Mouse (Mus musculus) central nervous system, embryonic 11.5 days (tissue): ENCODE results near the gene Ilkap. TPM values are rescaled to one million over a fixed set of nuclear protein-coding genes. Genes with fewer than 3 reads are reported as not detected.

Source experiments
- polyA plus RNA-seq: library from polyadenylated mRNA; depleted of rRNA; stranded (reverse); fragments of >200 nt; gene quantifications from 2 replicates; pipeline ENCODE4 v1.2.3, GENCODE M21; 2012; rRNA removed

Gene Ilkap
- polyA plus RNA-seq, result 157 and 224 TPM in 2 replicates

GRCm38 (mm10) chr1:91398260-91399062, at the start of gene Ilkap:
TSS of gene Ilkap (minus strand) at chr1:91398815.

DNA sequence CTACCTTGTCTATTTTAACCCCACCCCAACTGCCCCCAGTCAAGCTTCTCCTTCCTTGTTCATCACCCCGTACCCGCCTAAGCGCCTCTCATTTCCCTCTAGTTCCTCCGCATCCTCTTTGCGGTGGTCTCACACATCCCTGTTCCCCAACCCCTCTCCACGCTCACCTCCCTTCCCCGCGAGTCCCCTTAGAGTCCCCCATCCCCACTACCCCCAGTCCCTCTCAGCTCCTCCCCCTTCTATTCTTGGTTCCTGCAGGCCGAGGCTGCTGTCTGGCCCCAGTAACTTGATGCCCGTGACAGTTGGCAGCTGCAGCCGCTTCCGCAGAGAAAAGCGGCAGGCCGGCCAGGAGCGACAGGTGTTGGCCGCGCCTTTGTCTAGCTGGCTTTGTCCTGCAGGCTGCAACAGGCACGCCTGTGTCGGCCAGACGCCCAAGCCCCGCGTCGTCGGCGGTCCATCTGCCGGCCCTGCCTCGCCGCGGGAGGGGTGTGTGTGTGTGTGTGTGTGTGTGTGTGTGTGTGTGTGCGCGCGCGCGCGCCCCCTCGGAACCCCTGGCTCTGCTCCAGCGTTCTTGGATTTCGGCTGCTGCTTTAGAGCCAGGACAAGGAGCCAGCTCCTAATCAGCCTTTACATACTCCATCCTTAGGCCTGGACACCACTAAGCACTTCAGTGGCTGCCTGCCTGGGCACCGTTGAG, 15.4 kb upstream of the Ilkap start, which contains the start of gene Hes6:
Gene Hes6 (minus strand): TSS at position 141 of the 697 bp plus-strand sequence.

GRCm38 (mm10) chr1:91366215-91367108, 32.2 kb downstream of the Ilkap start, which contains the start of gene Erfe:
TSS of gene Erfe (plus strand) at chr1:91366430.

DNA sequence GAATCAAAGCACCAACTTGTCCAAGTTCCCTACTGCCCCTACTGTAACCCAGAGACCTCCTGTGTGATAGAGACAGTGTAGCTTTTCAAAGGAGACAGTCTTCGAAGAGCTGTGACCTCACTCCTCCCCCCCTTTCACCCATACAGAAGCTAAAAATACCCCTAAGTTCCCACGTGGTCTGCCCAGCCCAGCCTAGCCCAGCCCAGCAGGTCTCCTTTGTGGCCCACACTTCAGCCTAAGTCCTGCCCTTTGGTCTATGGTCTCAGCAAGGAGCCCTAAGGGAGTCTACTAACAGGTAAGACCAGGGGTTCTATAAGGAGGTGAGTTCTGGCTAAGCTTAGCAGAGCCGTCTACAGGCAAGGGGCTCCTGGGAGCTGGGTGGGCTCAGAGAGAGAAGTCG, 47.8 kb downstream of the Ilkap start, which contains the start of gene Klhl30:
Gene Klhl30 (plus strand): TSS at position 176 of the 400 bp plus-strand sequence.

Other genes starting within 250 kb of the Ilkap start
- gene Ramp1, start 219.0 kb downstream of the Ilkap start, polyA plus RNA-seq, result 0.56 and 1.3 TPM in 2 replicates
- gene Ube2f, start 148.5 kb downstream of the Ilkap start, polyA plus RNA-seq, result 61.8 and 64.3 TPM in 2 replicates
- gene Scly, start 100.5 kb downstream of the Ilkap start, polyA plus RNA-seq, result 13.1 and 13.7 TPM in 2 replicates
- 0.10 and 0.12 TPM in 2 replicates for gene Espnl, start 76.7 kb downstream of the Ilkap start, polyA plus RNA-seq
- 0.54 and 1.5 TPM in 2 replicates for gene Klhl30, start 47.8 kb downstream of the Ilkap start, polyA plus RNA-seq
- 0.65 and 0.92 TPM in 2 replicates for gene Erfe, start 32.4 kb downstream of the Ilkap start, polyA plus RNA-seq
- gene Hes6, start 15.2 kb upstream of the Ilkap start, polyA plus RNA-seq, result 157 and 243 TPM in 2 replicates
- 3.4 and 3.8 TPM in 2 replicates for gene Per2, start 60.5 kb upstream of the Ilkap start, polyA plus RNA-seq
- gene Traf3ip1, start 95.8 kb upstream of the Ilkap start, polyA plus RNA-seq, result 20.6 and 29.5 TPM in 2 replicates
- 11.9 TPM in 2 replicates for gene Asb1, start 141.7 kb upstream of the Ilkap start, polyA plus RNA-seq